Mouse (Mus musculus): ENCODE measurements around the gene Lingo2.
"Not testable (repeated sequence)": the region's sequence is repeated elsewhere in the genome, so short reads cannot be mapped to it uniquely, and the experiment has no call there.

The Lingo2 gene

DNA sequence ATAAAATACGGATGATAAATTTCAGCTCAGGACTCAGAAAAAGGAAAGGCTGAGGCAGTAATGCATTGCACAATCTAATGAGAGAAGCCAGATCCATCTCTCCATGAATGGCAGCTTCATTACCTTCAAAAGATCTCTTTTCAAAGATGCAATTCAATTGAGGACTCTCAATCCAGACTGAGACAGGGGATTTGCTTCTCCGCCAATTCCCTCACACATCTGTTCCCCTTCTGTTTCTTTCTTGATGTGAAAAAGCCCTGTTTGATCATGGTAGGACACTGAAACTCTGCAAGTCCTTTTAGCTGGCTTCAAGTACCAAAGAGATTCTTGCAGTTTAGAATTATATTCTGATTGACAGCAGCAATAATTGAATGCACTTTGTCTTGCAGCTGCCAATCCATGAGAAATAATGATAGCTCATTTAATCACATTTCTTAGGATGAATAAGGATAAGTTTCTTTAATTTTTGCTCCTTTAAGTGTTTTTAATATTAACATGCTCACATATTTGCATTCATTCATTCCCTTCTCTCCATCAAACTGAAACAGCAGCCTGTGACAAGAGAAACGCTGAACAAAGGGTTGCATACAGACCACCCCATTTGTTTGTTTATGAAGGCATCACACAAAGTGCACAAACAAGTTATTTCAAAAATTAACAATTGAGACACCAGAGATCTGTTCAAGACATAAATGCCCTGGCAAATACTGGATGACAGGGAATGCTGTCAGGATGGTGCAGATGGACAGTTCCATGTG lies 870.3 kb downstream of the Lingo2 start:
- no peak for DNase-seq (ENCODE audit: low read depth, low spot score)

DNA sequence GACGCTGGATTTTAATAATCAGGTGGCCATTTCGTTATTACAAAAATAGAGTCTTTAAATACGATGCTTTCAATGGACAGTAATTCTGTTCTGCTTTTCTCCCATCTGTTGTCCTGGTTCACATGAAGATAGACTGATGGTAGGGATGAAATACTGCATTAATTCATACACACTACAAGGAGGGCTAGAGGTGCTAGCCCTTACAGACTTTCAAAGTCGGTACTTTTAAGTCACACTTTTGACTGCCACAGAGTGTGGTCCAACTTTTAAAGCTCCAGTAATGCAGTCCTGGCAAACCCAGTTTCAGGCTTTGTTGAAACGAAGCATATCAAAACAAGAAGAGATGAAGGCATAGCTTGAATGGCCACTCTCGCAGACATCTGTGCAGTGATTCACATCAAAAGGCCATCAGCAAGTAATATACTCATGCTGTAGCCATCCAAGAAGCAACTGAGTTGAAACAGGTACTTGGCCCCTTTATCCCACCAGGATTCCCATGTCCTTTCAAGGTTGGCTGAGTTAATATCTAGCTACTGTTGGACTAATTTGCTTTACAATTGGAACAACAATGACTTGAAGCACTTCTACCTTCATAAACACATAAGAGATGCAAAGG lies 872.5 kb downstream of the Lingo2 start:
- DNase-seq (ENCODE audit: low read depth, low spot score) = no peak

DNA sequence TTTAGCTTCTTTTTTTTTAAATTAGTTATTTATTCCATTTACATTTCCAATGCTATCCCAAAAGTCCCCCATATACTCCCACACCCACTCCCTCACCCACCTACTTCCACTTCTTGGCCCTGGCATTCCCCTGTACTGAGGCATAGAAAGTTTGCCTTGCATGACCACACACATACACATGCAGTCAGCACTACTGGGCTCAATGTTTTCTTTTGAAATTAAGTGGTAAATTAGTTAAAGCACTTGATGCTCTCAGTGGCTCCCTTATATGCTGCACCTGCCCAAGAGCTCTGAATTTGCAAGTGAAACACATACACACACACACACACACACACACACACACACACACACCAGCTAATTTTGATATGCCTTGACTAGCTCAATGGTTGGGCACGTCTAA lies 886.8 kb downstream of the Lingo2 start:
- not testable (repeated sequence) for DNase-seq (ENCODE audit: low read depth, low spot score)

DNA sequence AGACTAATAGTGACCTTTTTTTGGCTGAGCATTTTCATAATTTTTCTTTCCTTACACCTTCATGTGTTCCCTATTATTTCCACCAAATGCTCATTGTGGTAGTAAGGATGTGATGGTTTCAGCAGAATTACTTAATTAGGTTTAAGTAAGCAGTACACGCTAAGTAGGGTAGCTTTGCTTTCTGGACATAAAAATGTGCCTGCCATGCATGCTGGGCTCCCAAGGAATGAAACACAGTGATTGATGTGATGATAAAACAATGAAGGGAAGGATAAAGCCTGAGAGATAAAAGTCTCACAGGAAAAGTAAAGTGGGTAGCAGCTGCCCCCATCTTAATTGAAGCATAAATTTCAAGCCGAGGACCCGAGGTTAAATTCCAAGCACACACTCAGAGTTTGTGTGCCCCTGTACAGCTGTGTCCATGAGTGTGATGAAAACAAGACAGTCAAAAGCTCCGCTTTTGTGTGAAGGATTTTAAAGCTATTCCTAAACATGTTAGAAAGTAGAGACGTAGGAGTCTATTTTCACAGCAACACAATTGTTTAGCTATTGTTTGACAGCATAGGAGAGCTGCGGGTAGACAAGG lies 898.7 kb downstream of the Lingo2 start:
- no peak for DNase-seq (ENCODE audit: low read depth, low spot score)

DNA sequence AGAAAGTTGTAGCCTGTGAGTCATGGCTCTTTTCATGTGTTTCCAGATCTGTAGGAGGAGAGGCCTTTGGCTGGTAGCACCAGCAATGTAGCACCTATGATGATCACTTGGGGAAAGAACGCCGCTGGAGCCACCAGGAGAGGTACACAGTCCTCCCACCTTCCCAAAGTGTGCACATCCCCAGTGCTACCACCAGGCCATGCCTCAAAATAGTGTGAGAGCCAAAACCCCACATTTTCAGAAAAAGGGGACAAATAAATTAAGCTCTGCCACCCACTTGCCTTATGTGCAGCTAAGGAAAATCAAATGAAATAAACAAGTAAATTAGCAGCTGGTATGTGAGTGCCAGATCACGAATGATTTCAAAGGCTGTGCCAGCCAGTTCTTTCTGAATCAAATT lies 911.2 kb downstream of the Lingo2 start:
- no peak for DNase-seq (ENCODE audit: low read depth, low spot score)

DNA sequence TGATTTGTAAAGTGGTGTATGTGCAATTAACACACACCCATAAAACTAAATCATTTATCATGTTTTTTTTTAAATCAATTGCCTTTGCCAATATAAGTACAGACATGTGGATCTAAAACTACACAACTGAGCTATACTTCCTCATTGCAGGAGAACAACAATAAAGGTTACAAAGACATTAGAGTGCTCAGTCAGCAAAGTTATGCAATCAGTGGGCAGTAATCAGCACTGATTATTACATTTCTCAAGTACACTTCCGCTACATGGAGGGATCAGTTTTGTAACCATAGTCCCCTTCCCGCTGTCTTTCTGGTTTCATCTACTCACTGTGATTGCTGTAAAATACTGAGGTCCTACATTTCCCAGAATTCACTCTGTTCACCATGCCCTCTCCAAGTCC lies 912.8 kb downstream of the Lingo2 start:
- no peak for DNase-seq (ENCODE audit: low read depth, low spot score)

DNA sequence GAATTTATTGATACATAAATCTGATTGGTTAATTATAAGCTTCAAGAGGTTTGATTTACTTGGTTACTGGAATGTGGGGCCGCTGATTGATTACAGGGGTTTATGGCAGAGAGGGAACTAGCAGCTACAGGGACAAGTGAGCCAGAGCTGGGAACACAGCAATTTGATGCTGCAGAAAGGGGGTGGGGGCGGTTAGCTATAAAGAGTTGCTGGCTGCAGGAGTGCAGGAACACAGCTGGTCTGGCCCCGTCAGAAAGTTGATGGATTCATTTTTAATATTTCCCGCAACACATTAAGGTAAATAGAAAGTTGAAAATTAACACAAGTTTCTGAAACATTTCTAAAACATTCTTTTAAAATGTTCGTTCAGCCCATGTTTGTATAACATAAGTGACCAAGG lies 919.5 kb downstream of the Lingo2 start:
- no peak for DNase-seq (ENCODE audit: low read depth, low spot score)

DNA sequence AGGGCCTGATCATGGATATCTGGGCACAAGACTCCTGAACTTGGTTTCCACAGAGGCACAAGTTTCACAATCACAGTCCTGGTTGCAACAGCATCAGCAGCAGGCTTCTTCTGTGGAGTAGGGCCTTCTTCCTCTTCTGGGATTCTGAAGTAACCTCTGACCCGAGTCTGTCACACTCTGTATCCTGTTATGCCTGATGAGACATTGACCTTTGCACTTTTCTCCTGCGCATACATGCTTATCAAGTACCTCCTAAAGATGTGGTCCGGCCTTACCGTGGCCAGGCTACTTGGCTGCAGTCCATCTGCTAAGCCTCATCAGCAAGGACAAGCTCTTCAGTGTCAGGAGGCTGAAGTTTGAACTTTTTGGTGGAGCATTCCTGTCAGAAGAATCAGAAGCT lies 937.4 kb downstream of the Lingo2 start:
- DNase-seq (ENCODE audit: low read depth, low spot score) = no peak

DNA sequence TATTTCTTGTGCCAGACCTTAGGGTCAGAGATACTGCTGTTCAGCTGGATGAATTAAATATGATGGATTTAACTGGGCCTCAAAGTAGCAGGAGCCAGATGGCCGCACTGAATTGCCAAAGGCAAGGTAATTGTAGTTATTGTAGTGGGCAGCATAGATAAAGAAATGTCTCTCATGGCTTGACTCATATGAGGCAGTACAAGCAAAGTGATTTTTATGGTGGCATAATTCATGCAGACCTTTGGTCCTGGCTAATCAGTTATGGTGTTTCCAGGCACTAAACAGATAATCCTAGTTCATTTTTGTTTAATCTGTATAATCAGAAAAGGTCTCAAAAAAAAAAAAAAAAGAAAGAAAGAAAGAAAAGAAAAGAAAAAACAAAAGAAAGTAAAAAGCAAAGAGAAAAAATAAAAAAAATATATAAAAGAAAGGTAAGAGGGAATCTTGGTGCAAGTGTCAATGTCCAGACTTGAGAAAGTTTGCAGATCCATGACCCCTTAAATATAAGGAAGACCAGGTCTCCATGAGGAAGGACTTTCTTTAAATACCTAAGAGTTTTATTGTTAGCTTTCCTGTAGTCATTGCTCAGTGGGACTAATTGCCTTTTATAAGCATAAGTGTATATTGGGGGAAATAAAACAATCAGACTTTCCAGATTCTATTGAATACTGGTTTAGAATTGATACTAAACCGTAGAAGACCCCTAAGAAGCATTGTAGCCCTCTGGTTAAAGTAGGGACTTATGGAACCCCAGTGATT lies 959.4 kb downstream of the Lingo2 start:
- DNase-seq (ENCODE audit: low read depth, low spot score) = no peak

DNA sequence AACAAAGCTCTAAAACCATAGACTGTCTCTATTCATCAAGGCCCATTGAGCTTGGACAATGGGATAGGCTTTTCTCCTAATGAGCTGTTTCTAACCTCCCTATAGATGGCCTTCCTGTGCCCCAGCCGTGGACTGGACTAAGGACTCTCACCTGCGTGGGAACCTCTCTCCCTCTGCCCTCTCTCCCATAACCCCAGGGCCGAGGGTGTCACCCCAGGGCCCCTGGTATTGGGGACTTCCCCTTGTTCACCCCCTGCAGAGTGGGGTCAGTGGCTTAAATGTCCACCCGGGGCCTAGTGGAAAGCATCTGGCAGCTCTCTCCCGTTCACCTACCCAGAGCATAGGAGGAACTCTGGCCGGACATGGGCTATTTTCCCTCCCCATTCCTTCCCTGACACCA lies 965.5 kb downstream of the Lingo2 start:
- no peak for DNase-seq (ENCODE audit: low read depth, low spot score)

DNA sequence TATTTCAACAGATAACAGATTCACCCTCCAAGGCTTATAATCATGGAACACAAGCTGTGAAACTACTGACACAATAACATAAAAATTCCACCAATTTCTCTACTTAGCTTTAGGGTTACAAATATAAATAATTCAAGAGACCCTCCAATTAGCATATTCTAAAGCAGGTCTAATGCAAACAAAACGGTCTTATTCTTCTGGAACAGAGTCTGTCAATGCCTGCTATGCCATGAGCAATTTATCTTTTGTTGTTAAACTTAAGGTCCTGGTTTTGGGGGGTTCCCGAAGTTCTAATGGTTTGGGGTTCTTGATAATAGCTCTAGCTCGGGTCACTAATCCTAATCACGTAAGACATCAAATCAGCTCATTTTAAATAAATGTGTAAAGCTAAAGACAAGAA lies 988.0 kb downstream of the Lingo2 start:
- DNase-seq (ENCODE audit: low read depth, low spot score) = no peak

DNA sequence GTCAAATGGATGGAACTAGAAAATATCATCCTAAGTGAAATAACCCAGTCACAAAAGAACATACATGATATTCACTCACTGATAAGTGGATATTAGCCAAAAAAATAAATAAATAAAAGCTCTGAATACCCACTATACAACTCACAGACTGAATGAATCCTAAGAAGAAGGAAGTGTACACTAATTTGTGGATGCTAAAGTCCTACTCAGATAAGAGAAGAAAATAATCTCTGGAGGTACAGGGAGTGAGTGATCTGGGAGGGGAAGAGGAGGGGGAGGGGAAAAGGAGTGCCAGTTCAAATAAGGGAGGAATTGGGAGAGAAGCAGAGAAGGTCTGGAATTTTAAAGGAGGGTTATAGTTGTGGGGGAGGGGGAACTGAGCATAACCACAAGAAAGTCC lies 999.7 kb downstream of the Lingo2 start:
- DNase-seq (ENCODE audit: low read depth, low spot score) = no peak

DNA sequence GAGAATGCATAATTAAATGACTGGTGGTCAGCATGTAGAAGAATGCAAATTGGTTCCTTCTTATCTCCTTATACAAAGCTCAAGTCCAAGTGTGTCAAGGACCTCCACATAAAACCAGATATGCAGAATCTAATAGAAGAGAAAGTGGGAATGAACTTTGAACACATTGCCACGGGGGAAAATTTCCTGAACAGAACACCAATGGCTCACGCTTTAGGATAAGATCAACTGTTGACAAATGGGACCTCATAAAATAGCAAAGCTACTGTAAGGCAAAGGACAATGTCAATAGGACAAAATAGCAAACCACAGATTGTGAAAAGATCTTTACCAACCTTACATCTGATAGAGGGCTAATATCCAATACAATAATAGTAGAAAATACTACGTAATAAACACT lies 1000.3 kb downstream of the Lingo2 start:
- no peak for DNase-seq (ENCODE audit: low read depth, low spot score)

DNA sequence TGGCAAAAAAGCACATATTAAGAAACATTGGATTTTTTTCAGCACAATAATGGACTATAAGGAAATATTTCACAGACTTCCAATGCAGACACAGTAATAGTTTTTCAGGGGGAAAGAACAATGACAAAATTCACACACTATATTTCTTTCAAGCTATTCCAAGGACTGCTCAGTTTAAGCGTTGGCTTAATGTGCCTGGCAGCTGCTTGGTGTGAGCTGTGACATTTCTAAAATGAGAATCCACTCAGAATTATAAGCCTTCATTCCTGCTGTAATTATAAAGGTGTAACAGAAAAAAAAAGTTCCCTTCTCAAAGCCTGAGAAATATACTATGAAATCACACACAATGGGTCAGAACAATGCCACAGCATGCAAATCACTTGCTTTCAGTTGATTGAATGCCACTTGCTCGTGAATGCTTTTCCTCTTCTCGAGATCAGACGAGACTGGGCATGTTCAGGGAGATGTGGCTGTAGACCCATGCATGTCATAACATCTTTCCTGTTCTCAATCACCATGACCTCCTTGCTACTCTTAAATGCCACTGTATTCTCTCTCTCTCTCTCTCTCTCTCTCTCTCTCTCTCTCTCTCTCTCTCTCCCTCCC lies 1017.4 kb downstream of the Lingo2 start:
- no peak for DNase-seq (ENCODE audit: low read depth, low spot score)

DNA sequence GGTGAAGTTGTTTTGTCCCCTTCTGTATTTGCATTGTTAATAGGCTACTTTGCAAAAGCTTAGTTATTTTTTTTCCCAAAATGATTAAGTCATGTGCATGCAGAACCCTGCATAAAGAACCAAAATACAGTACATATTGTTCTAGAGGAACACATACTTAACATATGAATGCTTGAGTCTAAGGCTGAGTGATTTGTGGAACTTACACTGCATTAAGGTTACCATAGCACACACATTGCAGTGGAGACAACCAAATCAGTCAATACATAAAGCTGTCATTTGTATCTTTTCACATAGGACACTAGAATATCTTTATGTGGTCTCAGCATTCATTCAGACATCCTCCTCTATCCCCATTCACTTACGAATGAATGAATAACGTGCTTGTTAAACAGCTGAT lies 1023.8 kb downstream of the Lingo2 start:
- DNase-seq (ENCODE audit: low read depth, low spot score) = no peak

DNA sequence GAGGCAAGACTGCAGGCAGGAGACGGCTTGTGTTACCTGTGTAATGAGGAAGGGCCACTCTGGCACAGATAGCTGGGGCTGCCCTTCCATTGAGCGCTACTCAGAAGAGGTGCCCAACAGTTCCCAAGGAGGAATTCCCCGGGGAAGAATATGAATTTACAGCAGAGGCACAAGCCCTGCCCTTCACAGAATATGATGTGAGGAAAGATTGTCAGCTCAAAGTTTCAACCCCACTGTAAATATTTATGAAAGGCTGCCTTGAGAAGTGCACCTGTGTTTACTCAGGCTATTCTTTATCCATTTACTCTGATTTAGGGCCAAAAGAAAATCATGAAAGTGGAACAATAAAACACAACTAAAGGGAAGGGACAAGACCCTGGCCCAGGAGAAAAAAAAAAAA lies 1034.1 kb downstream of the Lingo2 start:
- no peak for DNase-seq (ENCODE audit: low read depth, low spot score)

DNA sequence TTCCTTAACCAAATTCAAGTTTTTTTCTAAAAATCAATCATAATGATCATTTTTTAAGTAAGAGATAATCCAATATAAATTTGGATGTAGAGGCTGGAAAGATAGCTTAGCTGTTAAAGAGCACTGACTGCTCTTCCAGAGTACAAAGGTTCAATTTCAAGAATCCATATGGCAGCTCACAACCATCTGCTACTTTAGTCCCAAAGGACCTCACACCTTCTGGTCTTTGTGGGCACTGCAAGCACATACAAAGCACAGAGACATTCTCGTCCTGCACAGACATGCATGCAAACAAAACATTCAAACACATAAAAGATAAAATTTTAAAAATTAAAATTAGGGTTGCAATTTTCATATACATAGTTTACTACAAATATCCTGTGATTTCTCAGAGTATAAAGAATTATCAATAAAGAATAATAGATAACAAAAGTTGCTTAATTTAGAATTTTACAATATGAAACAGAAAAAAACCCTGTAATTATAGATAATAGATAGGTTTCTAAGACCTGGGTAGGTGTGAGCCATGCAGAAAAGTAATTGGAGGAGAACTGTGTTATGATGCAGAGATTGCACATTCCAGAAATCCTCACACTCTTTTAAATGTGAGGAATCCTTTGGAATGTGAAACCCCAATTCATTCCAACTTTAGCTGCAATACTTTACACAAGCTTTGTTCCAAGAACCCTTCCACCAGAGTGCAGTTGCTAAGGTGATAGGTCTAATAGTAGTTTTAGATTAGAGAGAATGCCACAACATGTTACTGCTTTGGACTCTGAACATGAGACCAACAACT lies 1053.6 kb downstream of the Lingo2 start:
- no peak for DNase-seq (ENCODE audit: low read depth, low spot score)

DNA sequence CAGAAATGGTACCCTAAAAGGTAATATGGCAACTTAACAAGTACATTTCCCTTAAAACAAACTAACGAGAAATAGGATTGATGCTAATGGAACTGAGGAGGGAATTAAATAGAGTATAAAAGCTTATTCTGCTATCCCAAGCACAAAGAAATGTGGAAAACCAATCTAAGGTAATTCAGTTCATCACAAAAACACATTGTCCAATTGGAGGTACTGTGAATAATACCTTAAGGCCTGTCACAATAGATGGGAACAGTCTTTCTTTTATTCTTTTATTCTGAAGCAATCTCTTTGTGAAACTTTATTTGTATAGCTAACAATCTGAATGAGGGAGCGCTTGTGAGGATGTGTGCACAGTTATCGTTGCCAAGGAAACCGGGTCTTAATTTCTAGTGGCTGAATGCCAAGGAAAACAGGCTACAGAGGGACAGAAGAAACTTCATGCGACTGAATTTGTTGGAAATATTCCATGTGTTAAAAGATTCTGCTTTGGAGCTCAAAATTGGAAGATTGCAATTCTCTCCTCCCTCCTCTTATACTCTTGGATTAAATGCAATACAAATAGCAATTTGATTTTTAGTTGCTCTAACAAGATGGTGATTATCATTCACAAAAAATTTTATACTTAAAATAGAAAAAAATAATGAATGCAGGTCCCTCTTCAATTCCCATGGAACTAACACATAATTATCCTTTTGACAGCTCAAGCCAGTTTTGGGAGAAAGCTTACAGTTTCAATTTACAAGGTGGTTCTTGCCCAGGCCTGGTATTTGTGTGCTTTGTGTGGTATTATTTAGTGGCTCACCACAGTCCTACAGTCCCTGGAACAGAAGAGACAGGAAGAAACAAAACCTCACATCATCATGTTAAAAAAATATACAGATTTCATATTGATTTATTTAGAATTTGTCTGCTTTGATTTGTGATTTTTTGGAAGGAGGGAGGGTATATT lies 1065.7 kb downstream of the Lingo2 start:
- no peak for DNase-seq (ENCODE audit: low read depth, low spot score)

DNA sequence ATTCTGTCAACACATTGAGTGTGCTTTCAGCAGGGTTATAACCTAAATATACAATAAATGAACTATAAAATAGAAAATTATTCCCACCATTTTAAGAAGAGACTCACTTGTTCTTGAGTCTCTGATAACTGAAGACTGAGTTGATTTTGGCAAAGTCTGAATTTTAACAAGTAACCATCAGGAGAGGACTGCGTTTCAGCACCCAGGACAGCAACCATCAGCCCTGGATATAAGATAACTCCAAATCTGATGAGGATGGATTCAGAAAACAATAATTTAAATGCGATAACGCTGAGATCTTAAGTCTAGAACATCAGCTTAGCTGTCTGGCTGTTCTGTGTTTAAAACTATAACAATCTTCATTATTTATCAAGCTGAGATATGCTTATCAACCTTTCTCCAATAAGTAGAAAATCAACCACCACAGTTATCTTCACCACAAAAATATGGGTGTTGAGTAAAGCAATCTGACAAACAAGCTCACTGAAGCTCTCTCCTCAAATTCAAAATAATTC lies 1066.5 kb downstream of the Lingo2 start:
- DNase-seq (ENCODE audit: low read depth, low spot score) = no peak

DNA sequence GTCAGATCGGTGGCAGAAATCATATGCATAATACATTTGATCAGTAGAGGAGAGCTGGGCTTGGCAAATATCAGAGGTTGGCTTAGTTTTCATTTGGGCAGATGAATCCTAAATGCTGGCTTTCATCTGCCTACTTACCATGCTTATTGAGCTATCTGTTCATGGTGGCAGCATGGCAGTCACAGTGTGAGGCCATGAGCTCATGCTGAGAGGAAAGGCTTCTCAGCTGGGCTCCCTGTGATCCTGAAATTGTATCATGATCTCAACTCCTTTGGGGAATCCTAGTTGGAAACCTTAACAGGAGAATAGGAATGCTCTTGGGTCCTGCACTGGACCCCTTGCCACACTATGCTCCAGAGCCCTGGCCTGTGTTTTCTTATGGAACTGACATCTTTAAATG lies 1105.0 kb downstream of the Lingo2 start:
- no peak for DNase-seq (ENCODE audit: low read depth, low spot score)

All from CD4-positive, CD25-positive, alpha-beta regulatory T cell, adult 2 months (primary cell).